Mouse (Mus musculus): ENCODE data around the gene Calhm2. TPM values are rescaled to one million over a fixed set of nuclear protein-coding genes. Genes with fewer than 3 reads are reported as not detected.
"Not testable (repeated sequence)": the region's sequence is repeated elsewhere in the genome, so short reads cannot be mapped to it uniquely, and the experiment has no call there.

Gene Calhm2
- total RNA-seq, 2 experiments from 2014 or later, result 4.1 to 5.2 TPM

DNA sequence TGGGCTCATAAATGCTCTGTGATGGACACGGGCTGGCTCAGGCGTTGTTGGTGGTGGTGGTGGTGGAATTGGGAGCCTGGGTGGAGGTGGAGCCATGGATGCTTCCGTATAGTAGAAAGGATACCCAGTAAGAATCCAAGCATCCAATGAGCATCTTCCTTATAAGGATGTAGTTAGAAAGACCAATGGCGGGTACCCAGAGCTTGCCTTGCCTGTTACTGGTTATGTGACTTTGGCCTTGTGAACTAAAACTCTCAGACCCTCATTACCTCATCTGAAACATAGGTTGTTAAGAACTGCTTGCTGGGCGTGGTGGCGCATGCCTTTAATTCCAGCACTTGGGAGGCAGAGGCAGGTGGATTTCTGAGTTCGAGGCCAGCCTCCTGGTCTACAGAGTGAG lies 15.7 kb upstream of the Calhm2 start:
- DNase-seq, result no peak
- intact Hi-C loops (cut with DNase I), result no loop called here

DNA sequence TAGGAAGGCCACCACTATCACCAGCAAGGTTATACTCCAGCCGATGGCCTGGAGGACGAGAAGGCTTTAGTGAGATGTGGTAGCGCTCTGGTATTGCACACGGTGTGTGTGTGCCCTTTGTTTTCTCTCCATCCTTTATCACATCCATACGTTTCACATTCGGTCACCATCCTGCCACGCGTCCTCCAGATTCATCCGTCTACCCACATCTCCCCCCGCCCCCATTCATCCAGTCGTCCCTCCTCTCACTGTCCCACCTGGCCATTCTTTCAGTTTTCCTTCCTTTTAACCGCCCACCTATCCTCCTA lies 13.9 kb upstream of the Calhm2 start:
- intact Hi-C loops (cut with DNase I), result no loop called here
- no peak for DNase-seq

DNA sequence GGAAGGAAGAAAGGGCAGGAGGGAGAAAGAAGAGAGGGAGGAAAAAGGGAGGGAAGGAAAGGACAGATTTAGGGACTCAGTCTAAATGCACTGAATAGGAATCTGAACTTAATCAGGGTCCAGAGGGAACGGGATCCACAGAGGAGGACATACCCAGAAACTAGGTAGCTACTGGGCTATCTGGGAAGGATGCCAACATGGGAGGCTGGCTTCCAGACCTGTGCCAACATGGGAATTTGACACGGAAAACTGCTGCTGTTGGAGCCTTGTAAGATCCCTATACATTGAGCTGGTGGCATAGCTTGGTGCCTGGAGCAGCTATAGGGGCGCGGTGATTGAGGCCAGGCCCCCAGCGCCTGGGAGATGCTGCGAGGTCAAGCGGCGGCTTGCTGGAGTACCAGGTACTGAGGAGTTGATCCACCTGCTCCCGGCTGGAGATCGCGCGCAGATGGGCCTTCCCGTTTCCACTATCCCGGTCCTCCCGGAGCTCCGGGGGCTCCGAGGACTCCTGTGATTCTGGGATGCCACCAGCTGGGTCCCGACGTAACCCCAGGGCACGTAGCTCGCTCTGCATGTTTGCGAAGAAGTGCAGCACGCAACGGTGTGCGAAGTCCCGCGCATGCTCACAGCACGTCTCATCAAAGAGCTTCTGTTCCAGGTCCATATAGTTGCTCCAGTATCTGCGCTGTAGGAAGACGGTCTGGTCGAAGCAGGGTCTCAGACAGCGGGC lies 13.4 kb upstream of the Calhm2 start:
- intact Hi-C loops (cut with DNase I), result no loop called here
- DNase-seq, result no peak

DNA sequence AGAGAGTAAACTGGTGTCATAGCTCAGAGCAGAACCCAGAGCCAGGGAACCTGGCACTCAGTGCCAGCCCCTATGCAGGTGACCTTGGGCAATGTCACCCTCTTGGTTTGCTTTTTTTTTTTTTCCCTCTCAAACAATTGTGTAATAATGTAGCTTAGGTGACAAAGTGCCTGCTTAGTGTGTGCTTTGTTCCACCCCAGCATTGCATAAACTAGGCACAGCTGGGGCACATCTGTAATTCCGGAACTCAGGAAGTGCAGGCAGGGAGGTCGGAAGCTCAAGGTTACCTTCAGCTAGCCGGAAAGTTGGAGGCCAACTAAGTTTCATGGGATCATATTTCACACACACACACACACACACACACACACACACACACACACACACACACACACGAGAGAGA lies 11.8 kb upstream of the Calhm2 start:
- DNase-seq, result no peak
- intact Hi-C loops (cut with DNase I), result no loop called here

DNA sequence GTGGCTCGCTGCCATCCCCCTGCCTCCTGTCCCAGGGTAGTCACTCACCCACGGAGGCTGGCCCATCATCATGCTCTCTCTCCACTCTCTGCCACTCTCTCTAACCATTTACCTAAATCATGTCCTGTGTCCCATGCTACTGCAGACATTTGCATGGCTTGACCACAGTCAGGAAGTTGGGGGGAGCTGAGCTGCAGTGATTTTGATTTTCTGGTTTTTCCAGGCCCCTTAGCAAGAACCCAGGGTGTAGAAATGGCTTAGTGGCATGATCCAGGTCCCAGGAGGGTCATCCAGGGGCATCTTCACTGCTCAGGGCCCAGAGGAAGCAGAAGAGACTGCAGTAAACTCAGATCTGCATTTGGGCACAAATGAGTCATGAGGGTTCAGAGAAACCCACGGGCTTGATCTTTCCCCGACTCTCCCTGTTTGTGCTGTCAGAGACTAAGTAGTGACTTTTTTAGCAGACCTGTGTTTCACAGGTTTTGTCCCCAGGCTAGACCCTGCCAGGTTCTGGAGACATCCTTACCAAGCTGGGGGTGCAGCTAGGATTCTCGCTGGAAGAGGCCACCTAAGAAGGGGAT lies 10.3 kb upstream of the Calhm2 start:
- intact Hi-C loops (cut with DNase I), result no loop called here
- no peak for DNase-seq

DNA sequence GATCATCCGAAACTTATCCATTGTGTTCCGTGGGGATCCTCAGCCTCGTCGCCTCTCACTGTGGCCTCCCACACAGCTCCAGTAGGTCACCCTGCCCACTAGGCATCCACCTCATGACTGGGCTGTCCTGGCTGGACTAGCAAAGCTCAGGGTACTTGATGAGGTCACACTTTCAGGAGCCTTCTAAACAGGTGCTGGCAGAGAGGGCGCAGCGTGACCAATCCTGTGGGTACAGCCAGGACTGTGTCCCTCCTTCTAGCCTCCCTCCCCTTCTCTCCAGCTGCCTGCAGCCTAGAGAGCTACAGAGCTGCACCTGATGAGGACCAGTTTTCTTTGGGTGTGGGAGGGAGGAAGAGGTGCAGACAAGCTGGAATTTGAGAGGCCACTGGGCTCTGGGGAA lies 6.1 kb upstream of the Calhm2 start, which contains the start of gene Calhm1:
Calhm1 (minus strand) TSS at position 101 of the 400 bp plus-strand sequence.
- DNase-seq, result no peak
- intact Hi-C loops (cut with DNase I), result no loop called here

DNA sequence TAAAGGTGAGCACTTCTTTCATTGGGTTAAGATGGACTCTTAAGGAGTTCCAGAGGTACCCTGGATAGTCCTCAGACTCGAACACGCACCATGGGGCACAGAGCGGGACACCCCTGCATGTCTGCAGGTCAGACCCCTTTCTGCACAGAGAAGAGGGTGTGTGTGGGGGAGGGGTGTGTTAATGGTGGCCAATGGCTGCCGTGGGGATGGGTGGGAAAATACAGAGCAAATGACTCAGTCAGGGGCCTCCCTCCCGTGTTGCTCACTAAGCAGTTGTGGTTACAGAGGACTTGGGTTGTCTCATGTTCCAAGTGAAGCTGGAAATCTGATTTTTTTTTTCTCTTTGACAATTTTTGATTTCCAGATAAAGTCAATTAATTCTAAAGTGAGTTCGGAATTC lies 4.3 kb upstream of the Calhm2 start:
- no peak for DNase-seq
- intact Hi-C loops (cut with DNase I), result no loop called here

DNA sequence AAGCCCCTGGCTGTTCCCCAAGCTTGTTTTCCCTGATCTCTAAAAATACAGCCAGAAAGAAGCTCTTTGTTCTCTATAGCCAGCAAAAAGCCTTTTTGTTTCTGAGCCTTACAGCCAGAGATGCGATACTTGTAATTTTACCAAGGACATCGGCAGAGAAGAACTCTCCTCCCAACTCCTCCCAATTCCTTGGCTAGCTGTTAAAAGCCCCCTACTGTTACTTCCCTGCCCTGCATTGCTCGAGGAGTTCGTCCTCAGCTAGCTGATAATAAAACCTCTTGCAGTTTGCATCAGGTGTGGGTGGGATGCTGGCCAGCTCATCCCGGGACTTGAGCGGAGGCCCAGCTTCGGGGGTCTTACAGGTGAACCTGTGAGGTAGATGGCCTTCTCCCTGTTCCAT lies 1.5 kb upstream of the Calhm2 start:
- intact Hi-C loops (cut with DNase I); DNase-seq: not testable (repeated sequence)

DNA sequence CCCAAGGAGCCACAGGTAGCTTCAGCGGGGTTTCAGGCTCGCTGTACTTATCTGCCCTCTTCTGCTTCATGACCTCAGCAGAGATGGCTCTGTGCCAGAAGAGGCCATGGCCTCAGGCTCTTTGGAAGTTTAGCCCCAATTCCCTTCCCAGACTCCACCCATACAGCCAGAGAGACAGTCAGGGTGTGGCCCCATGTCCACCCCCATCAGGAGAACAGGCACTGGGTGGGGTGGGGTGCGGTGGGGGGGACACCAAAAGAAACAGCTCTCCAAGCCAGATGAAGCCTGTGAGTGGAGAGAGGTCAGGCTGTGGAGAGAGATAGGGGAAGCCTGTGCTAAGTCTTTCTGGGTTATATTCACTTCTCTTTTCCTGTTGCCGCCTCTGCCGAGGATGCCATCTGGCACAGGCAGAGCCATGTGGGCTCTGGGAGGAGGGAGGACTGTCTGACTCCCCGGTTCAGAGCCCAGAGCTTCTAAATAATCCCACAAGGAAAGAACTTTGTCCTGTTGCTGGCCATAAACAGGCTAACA lies 978 bp downstream of the Calhm2 start:
- peak; percentile 65 to 66 for DNase-seq
- intact Hi-C loops (cut with DNase I), result no loop called here

DNA sequence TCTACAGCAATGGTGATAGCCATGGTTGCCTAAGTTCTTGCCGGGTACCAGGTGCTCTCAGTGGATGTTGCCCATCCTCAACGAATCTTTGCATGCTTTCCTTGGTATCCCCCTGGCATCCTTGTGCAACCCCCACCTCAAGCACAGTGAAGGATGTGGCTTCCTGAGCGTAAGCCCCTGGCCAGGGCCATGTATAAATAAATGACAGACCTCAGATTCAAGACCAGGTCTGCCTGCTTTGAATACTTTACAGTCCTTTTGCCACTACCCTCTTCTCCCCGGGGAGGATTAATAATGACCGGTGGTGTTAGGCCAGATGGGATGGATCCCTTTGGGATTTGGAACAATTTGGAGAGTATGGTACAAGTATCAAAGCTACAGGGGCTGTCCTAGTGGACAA lies 1.9 kb downstream of the Calhm2 start:
- no peak for DNase-seq
- intact Hi-C loops (cut with DNase I), result no loop called here

DNA sequence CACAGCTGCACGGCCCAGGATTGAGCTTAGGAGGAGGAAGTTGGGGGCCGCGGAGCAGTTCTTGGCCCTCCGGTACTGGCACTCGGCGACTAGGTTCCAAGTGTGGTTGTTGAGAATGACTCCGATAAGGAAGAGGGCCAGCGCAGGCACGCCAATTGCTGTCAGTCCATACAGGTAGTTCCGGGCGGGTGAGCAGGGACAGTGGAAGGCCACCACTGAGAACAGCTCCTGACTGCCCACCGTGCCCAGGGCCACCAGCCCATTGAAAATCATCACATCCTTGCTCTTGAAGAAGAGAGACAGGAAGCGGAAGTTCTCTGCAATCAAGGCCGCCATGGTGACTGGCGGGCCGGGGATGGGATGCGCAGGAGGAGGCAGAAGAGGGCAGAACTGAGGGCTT lies 2.5 kb downstream of the Calhm2 start:
- DNase-seq, result no peak

DNA sequence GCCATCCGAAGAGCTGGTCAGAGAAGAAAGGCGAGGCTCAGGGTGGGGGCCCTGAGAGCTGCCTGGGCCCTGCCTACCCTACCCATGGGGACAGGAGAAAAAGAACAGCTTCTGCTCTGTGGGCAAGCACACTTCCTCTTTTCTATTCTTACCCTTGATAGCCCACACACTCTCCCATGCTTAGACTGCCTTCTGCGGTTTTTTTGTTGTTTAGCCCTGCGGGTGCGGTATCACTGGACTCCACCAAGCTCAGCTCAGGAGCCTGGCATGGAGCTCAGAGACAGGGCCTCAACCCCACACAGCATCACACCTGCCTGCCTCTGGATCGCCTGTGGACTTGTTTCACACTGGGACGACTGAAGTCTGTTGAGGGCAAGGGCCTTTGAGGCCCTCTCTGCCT lies 4.9 kb downstream of the Calhm2 start:
- intact Hi-C loops (cut with DNase I), result no loop called here
- no peak for DNase-seq

More for the DNA sequence above, 2.5 kb downstream of the Calhm2 start:
- intact Hi-C loops (cut with DNase I), result no loop called here

DNA sequence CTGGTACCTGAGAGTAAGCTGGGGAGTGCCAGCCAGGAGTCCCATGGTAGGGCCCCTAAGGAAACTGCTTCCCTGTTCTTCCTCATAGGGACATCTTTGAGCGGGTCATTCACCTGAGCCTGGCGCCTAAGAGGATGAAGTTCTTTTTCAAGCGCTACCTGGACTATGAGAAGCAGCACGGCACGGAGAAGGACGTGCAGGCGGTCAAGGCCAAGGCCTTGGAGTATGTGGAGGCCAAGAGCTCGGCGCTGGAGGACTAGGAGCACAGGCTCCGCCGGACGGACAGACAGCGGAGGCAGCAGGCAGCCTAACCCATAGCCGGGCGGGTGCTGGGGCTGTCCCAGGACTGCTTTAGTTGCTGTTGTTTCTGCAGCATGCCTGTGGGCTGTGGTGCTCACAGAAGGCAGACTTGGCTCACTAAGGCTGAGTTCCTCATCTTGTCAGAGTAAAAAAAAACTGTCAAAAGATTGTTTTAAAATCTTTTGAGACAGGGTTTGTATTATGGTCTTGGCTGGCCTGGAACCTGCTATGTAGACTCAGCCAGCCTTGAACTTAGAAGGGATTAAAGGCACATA lies 7.5 kb downstream of the Calhm2 start:
- DNase-seq, result no peak
- intact Hi-C loops (cut with DNase I), result no loop called here

DNA sequence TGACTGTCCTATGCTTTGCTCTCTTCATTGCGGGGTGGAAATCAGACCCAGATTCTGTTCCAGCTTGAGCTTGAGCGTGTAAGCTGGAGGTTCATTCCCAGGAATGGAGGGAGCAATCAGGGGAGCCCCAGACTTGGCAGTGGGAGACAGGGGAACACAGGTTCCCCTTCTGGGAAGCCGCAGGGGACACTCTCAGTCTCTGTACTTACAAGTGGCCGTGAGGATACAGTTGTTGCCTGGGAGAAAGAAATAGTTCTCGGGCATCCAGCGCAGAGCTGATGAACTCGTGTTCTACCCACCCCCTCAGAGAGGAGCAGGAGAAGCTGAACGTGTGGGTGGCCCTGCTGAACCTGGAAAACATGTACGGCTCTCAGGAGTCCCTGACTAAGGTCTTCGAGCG lies 9.3 kb downstream of the Calhm2 start:
- no peak for DNase-seq
- intact Hi-C loops (cut with DNase I), result no loop called here

DNA sequence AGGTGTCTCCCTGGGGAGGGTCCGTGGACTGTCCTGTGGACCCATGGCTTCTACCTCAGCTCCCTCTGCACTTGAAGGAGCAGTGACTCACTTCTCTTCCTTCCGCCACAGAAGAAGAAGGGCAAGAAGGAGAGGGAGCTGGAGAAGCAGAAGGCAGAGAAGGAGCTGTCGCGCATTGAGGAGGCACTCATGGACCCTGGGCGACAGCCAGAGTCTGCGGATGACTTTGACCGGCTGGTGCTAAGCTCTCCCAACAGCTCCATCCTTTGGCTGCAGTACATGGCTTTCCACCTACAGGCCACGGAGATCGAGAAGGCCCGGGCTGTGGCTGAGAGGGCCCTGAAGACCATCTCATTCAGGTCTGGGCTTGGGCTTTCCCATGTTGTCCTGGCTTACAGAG lies 9.9 kb downstream of the Calhm2 start:
- DNase-seq, result no peak
- intact Hi-C loops (cut with DNase I), result no loop called here

DNA sequence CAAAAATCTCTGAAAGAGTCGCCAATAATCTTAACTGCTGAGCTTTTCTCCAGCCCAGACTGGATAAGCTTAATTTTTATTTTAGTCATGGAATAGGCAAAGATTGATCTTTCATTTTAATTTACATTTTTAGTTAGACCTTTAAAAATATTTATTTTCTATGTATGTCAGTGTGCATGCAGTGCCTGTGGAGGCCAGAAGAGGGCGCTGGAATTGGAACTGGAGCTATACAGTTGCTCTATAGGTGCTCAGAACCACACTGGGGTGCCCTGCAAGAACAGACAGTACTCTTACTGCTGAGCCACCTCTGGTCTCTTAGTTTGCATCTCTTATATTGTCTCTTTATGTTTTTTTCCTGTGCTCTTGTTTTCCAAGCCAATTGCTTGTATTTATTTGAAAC lies 15.3 kb downstream of the Calhm2 start:
- intact Hi-C loops (cut with DNase I), result no loop called here
- DNase-seq, result peak in 1 of 2 experiments; percentile 46

DNA sequence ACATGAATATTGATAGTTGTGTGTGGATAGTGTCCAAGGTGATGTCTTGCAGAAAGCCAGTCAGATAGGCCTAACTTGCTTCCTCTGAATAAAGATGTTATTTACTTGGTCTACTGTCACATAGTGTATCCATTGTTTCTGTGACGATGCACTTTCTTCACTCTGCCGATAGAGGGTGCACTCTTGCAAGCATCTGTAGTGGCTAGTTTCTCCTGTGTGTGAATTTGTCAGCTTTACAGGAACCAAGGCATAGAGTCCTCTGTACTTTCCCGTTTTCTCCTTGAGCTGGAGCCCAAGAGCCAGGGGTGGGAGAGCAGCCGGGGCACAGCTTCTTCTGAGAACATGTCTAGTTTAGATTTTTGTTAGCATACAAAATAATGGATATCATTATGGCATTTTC lies 17.0 kb downstream of the Calhm2 start:
- intact Hi-C loops (cut with DNase I), result loop anchor here (1.0 kb wide), 1 partner anchor 48 kb away; no protein-coding TSS in a partner anchor
- peak in 1 of 2 experiments; percentile 35 for DNase-seq

DNA sequence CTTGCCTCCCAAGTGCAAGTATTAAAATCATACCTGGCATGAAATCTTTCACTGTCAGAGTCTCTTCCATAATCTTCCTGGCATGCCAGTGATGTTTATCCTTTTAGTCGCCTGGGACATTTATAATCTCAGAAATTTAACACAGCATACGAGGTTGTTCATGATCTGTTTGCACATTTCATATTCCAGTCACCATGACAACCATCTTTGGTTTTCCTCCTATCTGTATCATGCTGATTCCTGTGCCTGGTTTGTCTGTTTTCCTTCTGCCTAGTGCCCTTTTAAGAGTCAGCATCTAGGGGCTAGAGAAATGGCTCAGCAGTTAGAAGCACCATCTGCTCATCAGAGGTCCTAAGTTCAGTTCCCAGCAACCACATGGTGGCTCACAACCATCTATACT lies 19.5 kb downstream of the Calhm2 start:
- intact Hi-C loops (cut with DNase I), result no loop called here
- DNase-seq, result no peak

DNA sequence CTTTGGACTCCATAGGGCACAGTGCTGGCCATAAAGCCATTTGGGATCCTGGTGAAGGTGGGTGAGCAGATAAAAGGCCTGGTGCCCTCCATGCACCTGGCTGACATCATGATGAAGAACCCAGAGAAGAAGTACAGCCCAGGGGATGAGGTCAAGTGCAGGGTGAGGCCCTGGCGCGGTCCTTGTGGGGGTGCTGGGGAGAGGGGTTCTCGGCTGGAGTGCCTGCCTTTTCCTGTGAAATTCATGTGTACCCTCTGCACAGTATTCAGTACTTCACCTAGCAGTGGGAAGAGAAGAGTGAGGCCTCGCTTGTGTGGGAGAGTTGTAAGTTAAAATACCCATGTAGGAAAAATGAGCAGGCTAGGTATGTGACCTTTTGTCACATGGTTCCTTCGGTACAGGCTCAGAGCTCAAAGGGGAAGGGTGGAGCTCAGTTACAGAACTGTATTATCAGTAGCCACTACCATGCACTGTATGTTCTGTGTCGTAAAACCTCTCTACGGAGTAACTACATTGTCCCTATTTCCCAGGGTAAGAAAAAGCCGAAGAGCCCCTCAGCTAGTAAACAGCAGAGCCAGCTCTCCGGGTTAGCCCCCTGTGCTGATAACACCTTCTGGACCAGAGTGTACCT lies 33.3 kb downstream of the Calhm2 start:
- DNase-seq, result no peak
- intact Hi-C loops (cut with DNase I), result no loop called here

DNA sequence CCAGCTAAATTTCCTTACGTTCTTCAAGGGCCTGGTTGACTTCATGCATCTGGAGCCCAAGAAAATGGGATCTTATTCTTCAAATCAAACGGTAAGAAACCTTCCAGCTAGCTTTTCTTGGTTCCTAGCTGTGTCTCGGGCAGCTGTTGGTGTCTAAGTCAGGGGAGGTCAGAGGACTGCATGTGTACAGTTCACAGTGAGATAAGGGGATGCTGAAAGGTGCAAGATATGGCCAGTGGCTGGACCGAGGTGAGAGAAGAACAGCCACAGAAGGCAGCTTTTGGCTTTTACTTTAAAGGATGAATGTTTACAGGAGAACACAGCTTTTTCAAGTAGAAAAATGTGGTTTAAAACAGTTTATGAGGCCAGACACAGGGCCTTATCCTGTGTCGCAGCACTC lies 37.0 kb downstream of the Calhm2 start:
- no peak for DNase-seq

DNA sequence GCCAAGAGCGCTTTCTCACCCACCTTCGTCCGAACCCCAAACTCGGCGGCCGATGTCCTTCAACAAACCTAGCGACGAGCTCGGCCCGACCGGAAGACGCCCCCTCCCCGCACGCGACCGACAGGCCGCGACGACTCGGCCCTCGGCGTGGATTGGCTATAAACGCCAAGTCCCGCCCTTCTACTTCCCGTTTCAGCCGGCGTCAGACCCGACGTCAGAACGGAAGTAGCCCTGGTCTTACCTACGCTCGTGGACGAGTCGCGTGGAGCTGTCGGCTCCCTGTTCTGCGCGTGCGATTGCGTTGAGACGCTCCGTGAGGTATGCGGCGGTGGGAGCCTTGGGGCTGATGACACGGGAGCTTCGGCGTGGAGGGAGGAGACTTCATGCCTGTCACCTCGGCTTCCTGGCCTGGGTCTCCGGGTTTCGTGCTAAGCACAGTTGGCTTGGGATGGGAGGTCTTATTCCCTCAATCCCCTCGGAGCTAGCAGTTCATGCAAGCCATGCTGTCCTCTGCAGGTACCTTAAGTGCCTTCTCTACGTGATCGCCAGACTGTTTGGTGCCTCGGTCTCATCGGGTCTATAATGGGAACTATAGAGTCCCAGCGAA lies 47.4 kb downstream of the Calhm2 start, which contains the start of the genes Usmg5 and Pdcd11:
Usmg5 (minus strand) TSS at position 98 of the 607 bp plus-strand sequence.
Pdcd11 (plus strand) TSS at position 219 of the 607 bp plus-strand sequence.
- DNase-seq, result peak; percentile 95 to 97
- intact Hi-C loops (cut with DNase I), result no loop called here

More for the DNA sequence above, 37.0 kb downstream of the Calhm2 start:
- intact Hi-C loops (cut with DNase I), result no loop called here
